Mouse (Mus musculus) myocyte (in vitro differentiated cells): ENCODE measurements around the gene Dennd2c.
A peak's percentile ranks its signal among the peaks of the same experiment; 100 is the strongest.

ENCODE experiments used
- E2F4 ChIP-seq: IDR thresholded peaks from one replicate; pipeline ENCODE4 v1.6.1; 2011; ENCODE audit warnings: mild to moderate bottlenecking, control low read depth, moderate library complexity; ENCODE audit not compliant: insufficient read depth
- MAX ChIP-seq: IDR thresholded peaks from one replicate; pipeline ENCODE4 v1.6.1; 2011; ENCODE audit warnings: low read depth, mild to moderate bottlenecking, control low read depth
- MYOG ChIP-seq, 3 experiments: IDR thresholded peaks; one replicate each; pipeline ENCODE4 v1.6.1; 2011; ENCODE audit warnings: control low read depth in 2 of 3, low read depth in 2 of 3, mild to moderate bottlenecking in 2 of 3; ENCODE audit not compliant: insufficient read length in 2 of 3, control insufficient read depth in 1 of 3, insufficient read depth in 1 of 3
- POLR2A ChIP-seq: IDR thresholded peaks from one replicate; pipeline ENCODE4 v1.6.1; 2011; ENCODE audit warnings: low read depth, mild to moderate bottlenecking, control low read depth, moderate library complexity; ENCODE audit not compliant: insufficient read length
- POLR2AphosphoS2 ChIP-seq: IDR thresholded peaks from one replicate; pipeline ENCODE4 v1.6.1; 2011; ENCODE audit warnings: low read depth, control low read depth; ENCODE audit not compliant: insufficient read length
- TCF12 ChIP-seq: IDR thresholded peaks from one replicate; pipeline ENCODE4 v1.6.1; 2011; ENCODE audit warnings: mild to moderate bottlenecking, control low read depth; ENCODE audit not compliant: poor library complexity, insufficient read depth, severe bottlenecking
- TCF3 ChIP-seq: IDR thresholded peaks from one replicate; pipeline ENCODE4 v1.6.1; 2011; ENCODE audit warnings: low read depth, control low read depth; ENCODE audit not compliant: insufficient read length
- USF1 ChIP-seq: IDR thresholded peaks from one replicate; pipeline ENCODE4 v1.6.1; 2011; ENCODE audit warnings: low read depth, mild to moderate bottlenecking, control low read depth, moderate library complexity

- TF ChIP-seq POLR2A (peak; percentile 98), USF1 (no peak), MAX (no peak), E2F4 (no peak), TCF3 (no peak), POLR2AphosphoS2 (peak; percentile 89), TCF12 (no peak), MYOG (IDR thresholded peaks at IDR 0.05; ENCODE audit: control insufficient read depth in 1 of 3, insufficient read depth in 1 of 3, insufficient read length in 2 of 3, low read depth in 2 of 3) (peak in 1 of 3 experiments; percentile 22)
Observed at GRCm38 (mm10) chr3:103102454-103103390, at the start of gene Dennd2c.
